Mouse (Mus musculus) embryonic facial prominence, embryonic 10.5 days (tissue): ENCODE measurements at regions not wholly inside any gene's neighbourhood (a gene's known extent, or its start where the extent isn't known, plus 50 kb on each side); places are given as distances from the start of the nearest gene placed in this dataset.

ENCODE experiments used
- DNase-seq: peaks from one replicate; pipeline ENCODE4 v3.0.0-alpha.2; 2017; ENCODE audit warnings: low spot score
- H3K27ac ChIP-seq: fragments of 300-500 bp; sonication (generic); replicated peaks from 2 replicates; pipeline ENCODE4 v1.5.1; 2016; ENCODE audit warnings: mild to moderate bottlenecking
- H3K27me3 ChIP-seq: fragments of 300-500 bp; sonication (generic); replicated peaks from 2 replicates; pipeline ENCODE4 v1.6.1; 2016; ENCODE audit warnings: low read depth, mild to moderate bottlenecking; ENCODE audit not compliant: poor library complexity, severe bottlenecking
- H3K36me3 ChIP-seq: fragments of 300-500 bp; sonication (generic); replicated peaks from 2 replicates; pipeline ENCODE4 v1.6.1; 2016; ENCODE audit warnings: mild to moderate bottlenecking, moderate library complexity
- H3K4me1 ChIP-seq: fragments of 300-500 bp; sonication (generic); 2 replicates; pipeline ENCODE4 v1.6.1; 2016
- H3K4me3 ChIP-seq: fragments of 300-500 bp; sonication (generic); 2 replicates; pipeline ENCODE4 v1.5.1; 2016; ENCODE audit warnings: mild to moderate bottlenecking, moderate library complexity
- H3K9me3 ChIP-seq: fragments of 300-500 bp; sonication (generic); 2 replicates; pipeline ENCODE4 v1.6.1; 2016; ENCODE audit warnings: mild to moderate bottlenecking
- WGBS: fragments of 180-500 bp; shearing (Covaris S2); methylation state at CpG from one replicate; pipeline ENCODE4 v1.1.7; 2016; 5-methylcytosine and 5-hydroxymethylcytosine counted together

DNA sequence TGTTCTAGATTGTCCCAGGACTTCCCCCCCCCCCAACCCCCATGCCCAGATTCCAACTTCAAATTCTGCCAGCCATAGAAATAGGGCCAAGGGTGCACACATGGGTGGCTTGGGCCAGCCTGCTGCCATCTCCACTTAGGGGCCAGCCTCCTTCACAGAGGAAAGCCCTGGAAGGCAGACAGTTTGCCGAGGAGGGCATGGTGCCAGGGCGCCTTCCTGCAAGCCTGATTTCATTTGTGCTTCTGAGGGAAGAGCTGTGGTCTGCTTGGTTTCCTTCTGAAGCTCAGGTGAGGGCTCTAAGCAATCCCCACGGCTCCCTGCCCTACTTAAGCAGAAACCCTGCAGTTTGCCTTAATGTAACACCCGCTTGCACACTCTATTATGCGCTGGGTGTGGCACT is 52.3 kb upstream of the Tcl1 start:
- WGBS: 86% methylated on average over 5 of the region's 5 CpGs
- H3K27me3 ChIP-seq: peaks cover 5% of the 10 kb centered on the region; the same call in 1 of the 2 replicates
- DNase-seq: no peak

DNA sequence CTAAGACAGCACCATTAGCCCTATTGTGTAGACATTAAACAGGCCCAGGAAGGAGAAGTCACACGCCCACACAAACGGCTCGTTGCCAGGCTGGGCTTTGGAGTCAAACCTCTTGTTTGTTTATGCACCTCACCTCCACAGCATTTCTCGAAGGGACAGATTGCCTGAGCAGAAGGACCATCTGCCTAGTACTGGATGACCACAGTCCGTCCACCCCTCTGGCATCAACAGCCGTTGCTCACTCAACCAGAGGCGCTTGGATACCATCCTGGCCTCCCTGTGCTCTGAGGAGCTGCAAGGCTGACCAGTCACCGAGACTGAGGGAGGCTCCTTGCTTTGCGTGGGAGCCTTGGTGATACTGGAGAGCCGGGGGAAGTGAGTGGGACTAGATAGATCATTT is 53.6 kb upstream of the Tunar start:
- Histone ChIP-seq H3K4me3 (no peak overlapping the region), H3K27ac (no peak overlapping the region), H3K36me3 (no peaks in the 10 kb centered on the region), H3K4me1 (peaks cover 17% of the 10 kb centered on the region), H3K9me3 (no peaks in the 10 kb centered on the region), H3K27me3 (peaks cover 5% of the 10 kb centered on the region; the same call in 1 of the 2 replicates)
- no peak for DNase-seq
- 85% methylated on average over 10 of the region's 10 CpGs for WGBS

More for the DNA sequence above, 52.3 kb upstream of the Tcl1 start:
- Histone ChIP-seq H3K9me3 (no peaks in the 10 kb centered on the region), H3K4me3 (no peak overlapping the region), H3K36me3 (no peaks in the 10 kb centered on the region), H3K27ac (no peak overlapping the region), H3K4me1 (0 out of 2 replicates have a peak, but pooled peaks cover 3% of the 10 kb centered on the region)

DNA sequence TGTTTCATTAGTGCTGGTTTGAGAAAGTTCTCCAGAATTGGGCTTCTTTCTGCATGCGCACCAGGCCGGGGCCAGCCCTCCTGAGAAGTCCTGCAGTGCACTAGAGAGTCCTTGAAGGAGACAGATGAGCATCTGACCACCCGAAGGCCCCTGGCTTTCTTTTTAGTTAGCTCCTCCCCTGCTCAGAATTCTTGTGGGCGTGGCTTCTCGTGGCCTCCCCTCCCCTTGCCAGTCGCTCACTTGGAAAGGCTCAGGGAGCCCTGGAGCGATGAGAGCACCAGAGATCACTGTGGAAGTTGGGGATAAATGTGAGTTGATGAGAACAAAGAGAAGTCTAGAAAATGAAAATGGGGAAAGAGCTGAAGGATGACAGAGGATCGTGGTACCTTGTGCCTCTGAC is 52.6 kb upstream of the Tunar start:
- WGBS: 31% methylated on average over 8 of the region's 8 CpGs
- peak; percentile 37 for DNase-seq

GRCm38 (mm10) chr12:105282091-105282490 is 51.6 kb upstream of the Tunar start:
- Histone ChIP-seq H3K4me3 (no peak overlapping the region), H3K9me3 (no peaks in the 10 kb centered on the region), H3K27me3 (no peaks in the 10 kb centered on the region; the same call in 1 of the 2 replicates), H3K27ac (no peak overlapping the region), H3K36me3 (no peaks in the 10 kb centered on the region), H3K4me1 (peaks cover 17% of the 10 kb centered on the region)
- 82% methylated on average over 7 of the region's 7 CpGs for WGBS
- DNase-seq: no peak

More for the DNA sequence above, 52.6 kb upstream of the Tunar start:
- Histone ChIP-seq H3K4me1 (peaks cover 17% of the 10 kb centered on the region), H3K36me3 (no peaks in the 10 kb centered on the region), H3K27ac (no peak overlapping the region), H3K4me3 (no peak overlapping the region), H3K9me3 (no peaks in the 10 kb centered on the region), H3K27me3 (peaks cover 5% of the 10 kb centered on the region; the same call in 1 of the 2 replicates)
